Mouse (Mus musculus): ENCODE measurements around the gene Olfr1440. TPM values are rescaled to one million over a fixed set of nuclear protein-coding genes. Genes with fewer than 3 reads are reported as not detected.
A peak's percentile ranks its signal among the peaks of the same experiment; 100 is the strongest.

The Olfr1440 gene
- polyA plus RNA-seq, 1 experiment: not detected

DNA sequence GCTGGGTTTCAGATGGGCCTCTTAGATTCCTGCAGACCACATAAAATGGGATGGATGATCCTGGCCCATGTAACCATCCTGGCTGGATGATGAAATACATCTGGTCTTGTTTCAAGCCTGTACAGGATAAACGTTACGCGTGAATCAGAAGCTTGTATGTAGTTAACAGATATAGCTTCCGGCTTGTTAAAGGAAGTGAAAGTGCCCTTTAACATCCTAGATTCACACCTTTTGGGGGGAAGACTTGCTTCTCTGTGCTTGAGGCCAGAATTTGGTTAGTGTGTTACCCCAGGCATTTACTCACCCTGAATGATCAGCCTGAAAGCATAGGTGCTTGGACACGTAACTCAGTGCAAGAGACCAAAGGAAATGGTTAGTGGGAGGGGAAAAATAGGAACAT, 40.0 kb downstream of the Olfr1440 start:
- no peak for TF ChIP-seq TCF3 (IDR thresholded peaks at IDR 0.05; ENCODE audit: insufficient read length, low read depth)
- no peak for TF ChIP-seq MYOD1 (IDR thresholded peaks at IDR 0.05; ENCODE audit: control insufficient read depth in 1 of 3, insufficient read length in 2 of 3, low read depth in 2 of 3)
- TF ChIP-seq TCF12 (IDR thresholded peaks at IDR 0.05; ENCODE audit: insufficient read depth, poor library complexity, severe bottlenecking): no peak
- TF ChIP-seq CEBPB (IDR thresholded peaks at IDR 0.05; ENCODE audit: insufficient read depth, poor library complexity, severe bottlenecking): no peak
- no peak for TF ChIP-seq MAX (IDR thresholded peaks at IDR 0.05; ENCODE audit: low read depth)
- no peak for TF ChIP-seq MYOG (IDR thresholded peaks at IDR 0.05; ENCODE audit: control insufficient read depth in 1 of 3, insufficient read depth in 1 of 3, insufficient read length in 2 of 3, low read depth in 2 of 3)
- no peak for TF ChIP-seq POLR2AphosphoS2 (IDR thresholded peaks at IDR 0.05; ENCODE audit: insufficient read length, low read depth)
- TF ChIP-seq USF1 (IDR thresholded peaks at IDR 0.05; ENCODE audit: low read depth): no peak
- TF ChIP-seq SRF (IDR thresholded peaks at IDR 0.05; ENCODE audit: control insufficient read depth, insufficient read length, low read depth): no peak
- no peak for TF ChIP-seq E2F4 (IDR thresholded peaks at IDR 0.05; ENCODE audit: insufficient read depth)
- TF ChIP-seq REST (IDR thresholded peaks at IDR 0.05; ENCODE audit: insufficient read depth, insufficient read length): no peak
- TF ChIP-seq POLR2A (IDR thresholded peaks at IDR 0.05; ENCODE audit: insufficient read length, low read depth): no peak
- no peak overlapping the region for H3ac ChIP-seq (ENCODE audit: control insufficient read depth, insufficient read length)
- H3K36me3 ChIP-seq (ENCODE audit: control insufficient read depth, insufficient read depth): no peaks in the 10 kb centered on the region
- no peaks in the 10 kb centered on the region for H3K79me2 ChIP-seq (ENCODE audit: control insufficient read depth, insufficient read depth)
- peak overlapping the region; percentile 39 for H3K4me2 ChIP-seq (ENCODE audit: low read depth)
- no peaks in the 10 kb centered on the region for H3K27me3 ChIP-seq (ENCODE audit: control insufficient read depth, insufficient read depth, insufficient read length)
- H3K4me3 ChIP-seq: no peak overlapping the region

DNA sequence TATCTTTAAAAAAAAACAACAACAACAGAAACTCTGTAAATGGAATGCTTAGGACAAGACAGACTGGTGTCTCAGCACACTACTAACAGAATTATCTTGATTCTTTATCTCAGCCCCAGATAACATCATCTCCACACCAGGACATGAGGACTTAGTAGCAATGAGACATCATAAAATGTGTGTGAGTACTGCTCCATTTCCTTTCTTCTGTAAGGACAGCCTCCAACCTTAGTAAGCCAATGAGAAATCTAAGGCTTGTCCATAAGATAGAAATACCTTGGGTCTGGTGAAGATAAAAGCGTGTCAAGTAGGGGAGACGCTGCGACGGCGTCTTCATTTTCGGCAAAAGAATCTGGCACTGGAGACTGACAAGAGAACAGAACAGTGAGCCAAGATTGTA, 40.5 kb downstream of the Olfr1440 start, which contains the start of gene Pfpl:
Gene Pfpl (plus strand): TSS at position 301 of the 400 bp plus-strand sequence.
- Histone ChIP-seq H3K4me2 (ENCODE audit: low read depth) (peak within 1 kb of the TSS; percentile 39), H3K79me2 (ENCODE audit: control insufficient read depth, insufficient read depth) (no peaks in the 10 kb centered on the region), H3K36me3 (ENCODE audit: control insufficient read depth, insufficient read depth) (no peaks in the 10 kb centered on the region), H3K27me3 (ENCODE audit: control insufficient read depth, insufficient read depth, insufficient read length) (no peaks in the 10 kb centered on the region), H3K4me3 (no peak within 1 kb of the TSS), H3ac (ENCODE audit: control insufficient read depth, insufficient read length) (no peak within 1 kb of the TSS)
- TF ChIP-seq CEBPB (IDR thresholded peaks at IDR 0.05; ENCODE audit: insufficient read depth, poor library complexity, severe bottlenecking) (no peak), TCF12 (IDR thresholded peaks at IDR 0.05; ENCODE audit: insufficient read depth, poor library complexity, severe bottlenecking) (no peak), USF1 (IDR thresholded peaks at IDR 0.05; ENCODE audit: low read depth) (no peak), MAX (IDR thresholded peaks at IDR 0.05; ENCODE audit: low read depth) (no peak), E2F4 (IDR thresholded peaks at IDR 0.05; ENCODE audit: insufficient read depth) (no peak)

DNA sequence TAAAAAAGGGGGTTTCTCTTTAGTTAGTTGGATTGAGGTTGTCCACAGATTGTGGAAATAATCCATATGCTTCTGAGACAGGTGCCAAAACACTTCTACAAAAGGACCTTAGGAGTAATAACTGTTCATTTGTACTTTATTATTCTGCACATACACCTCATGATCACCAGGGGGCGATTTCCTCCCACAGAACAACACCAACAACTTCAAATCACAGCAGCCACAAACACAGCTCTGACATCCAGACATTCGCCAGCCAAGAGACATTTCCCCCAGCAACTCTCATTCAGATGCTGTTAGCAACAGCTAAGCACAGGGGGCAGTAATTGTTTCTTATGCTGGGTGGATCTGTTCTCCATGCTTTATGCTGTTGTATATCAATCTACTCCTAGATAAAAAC, 46.0 kb downstream of the Olfr1440 start:
- Histone ChIP-seq H3K79me2 (ENCODE audit: control insufficient read depth, insufficient read depth) (no peaks in the 10 kb centered on the region), H3K27me3 (ENCODE audit: control insufficient read depth, insufficient read depth, insufficient read length) (no peaks in the 10 kb centered on the region), H3K36me3 (ENCODE audit: control insufficient read depth, insufficient read depth) (no peaks in the 10 kb centered on the region), H3ac (ENCODE audit: control insufficient read depth, insufficient read length) (no peak overlapping the region), H3K4me3 (no peak overlapping the region), H3K4me2 (ENCODE audit: low read depth) (no peak overlapping the region)
- TF ChIP-seq CEBPB (IDR thresholded peaks at IDR 0.05; ENCODE audit: insufficient read depth, poor library complexity, severe bottlenecking): no peak
- no peak for TF ChIP-seq TCF12 (IDR thresholded peaks at IDR 0.05; ENCODE audit: insufficient read depth, poor library complexity, severe bottlenecking)
- no peak for TF ChIP-seq USF1 (IDR thresholded peaks at IDR 0.05; ENCODE audit: low read depth)
- TF ChIP-seq TCF3 (IDR thresholded peaks at IDR 0.05; ENCODE audit: insufficient read length, low read depth): no peak
- TF ChIP-seq SRF (IDR thresholded peaks at IDR 0.05; ENCODE audit: control insufficient read depth, insufficient read length, low read depth): no peak
- no peak for TF ChIP-seq MAX (IDR thresholded peaks at IDR 0.05; ENCODE audit: low read depth)
- TF ChIP-seq POLR2AphosphoS2 (IDR thresholded peaks at IDR 0.05; ENCODE audit: insufficient read length, low read depth): no peak
- no peak for TF ChIP-seq MYOG (IDR thresholded peaks at IDR 0.05; ENCODE audit: control insufficient read depth in 1 of 3, insufficient read depth in 1 of 3, insufficient read length in 2 of 3, low read depth in 2 of 3)
- TF ChIP-seq REST (IDR thresholded peaks at IDR 0.05; ENCODE audit: insufficient read depth, insufficient read length): no peak

DNA sequence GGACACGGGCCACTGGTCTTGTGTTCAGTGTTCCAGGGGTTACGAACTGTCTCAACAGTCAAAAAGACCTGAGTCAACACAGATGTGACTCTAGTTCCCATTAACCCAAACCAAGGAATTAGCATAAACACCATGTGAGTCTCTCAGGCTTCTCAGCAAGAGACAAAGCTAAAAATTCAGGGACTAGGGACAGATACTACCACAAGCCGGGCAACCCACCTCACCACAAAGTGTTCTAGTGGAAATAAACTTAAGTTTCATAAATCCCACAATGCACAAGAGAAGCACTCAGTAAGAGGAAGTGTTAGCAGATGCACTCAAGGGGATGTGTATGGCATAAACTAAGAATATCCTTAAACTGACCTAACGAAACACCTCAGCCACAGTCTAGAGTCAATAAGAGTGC, 47.9 kb downstream of the Olfr1440 start:
- H3K79me2 ChIP-seq (ENCODE audit: control insufficient read depth, insufficient read depth): no peaks in the 10 kb centered on the region
- no peak overlapping the region for H3ac ChIP-seq (ENCODE audit: control insufficient read depth, insufficient read length)
- TF ChIP-seq USF1 (IDR thresholded peaks at IDR 0.05; ENCODE audit: low read depth) (no peak), MAX (IDR thresholded peaks at IDR 0.05; ENCODE audit: low read depth) (no peak), TCF3 (IDR thresholded peaks at IDR 0.05; ENCODE audit: insufficient read length, low read depth) (no peak), POLR2AphosphoS2 (IDR thresholded peaks at IDR 0.05; ENCODE audit: insufficient read length, low read depth) (no peak), SRF (IDR thresholded peaks at IDR 0.05; ENCODE audit: control insufficient read depth, insufficient read length, low read depth) (no peak), CEBPB (IDR thresholded peaks at IDR 0.05; ENCODE audit: insufficient read depth, poor library complexity, severe bottlenecking) (no peak), MYOD1 (IDR thresholded peaks at IDR 0.05; ENCODE audit: control insufficient read depth in 1 of 3, insufficient read length in 2 of 3, low read depth in 2 of 3) (no peak), REST (IDR thresholded peaks at IDR 0.05; ENCODE audit: insufficient read depth, insufficient read length) (no peak), MYOG (IDR thresholded peaks at IDR 0.05; ENCODE audit: control insufficient read depth in 1 of 3, insufficient read depth in 1 of 3, insufficient read length in 2 of 3, low read depth in 2 of 3) (no peak), POLR2A (IDR thresholded peaks at IDR 0.05; ENCODE audit: insufficient read length, low read depth) (no peak), E2F4 (IDR thresholded peaks at IDR 0.05; ENCODE audit: insufficient read depth) (no peak), TCF12 (IDR thresholded peaks at IDR 0.05; ENCODE audit: insufficient read depth, poor library complexity, severe bottlenecking) (no peak)
- H3K4me3 ChIP-seq: no peak overlapping the region
- no peaks in the 10 kb centered on the region for H3K36me3 ChIP-seq (ENCODE audit: control insufficient read depth, insufficient read depth)
- no peak overlapping the region for H3K4me2 ChIP-seq (ENCODE audit: low read depth)
- H3K27me3 ChIP-seq (ENCODE audit: control insufficient read depth, insufficient read depth, insufficient read length): no peaks in the 10 kb centered on the region

Data from myocyte (in vitro differentiated cells).